Mouse (Mus musculus): ENCODE results near the gene Tdrd3.

Gene Tdrd3

GRCm38 (mm10) chr14:87455630-87456175 is 39.3 kb downstream of the Tdrd3 start:
- DNase-seq = no peak

GRCm38 (mm10) chr14:87459777-87460176 is 43.3 kb downstream of the Tdrd3 start:
- no peak for DNase-seq

- no peak for DNase-seq
Observed at GRCm38 (mm10) chr14:87461543-87461942, 45.1 kb downstream of the Tdrd3 start.

- peak; percentile 67 for DNase-seq
Observed at GRCm38 (mm10) chr14:87463963-87464654, 47.7 kb downstream of the Tdrd3 start.

- no peak for DNase-seq
Observed at GRCm38 (mm10) chr14:87464655-87465054, 48.2 kb downstream of the Tdrd3 start.

GRCm38 (mm10) chr14:87467586-87467985 is 51.1 kb downstream of the Tdrd3 start:
- no peak for DNase-seq

GRCm38 (mm10) chr14:87471521-87471920 is 55.1 kb downstream of the Tdrd3 start:
- no peak for DNase-seq

GRCm38 (mm10) chr14:87472782-87473181 is 56.3 kb downstream of the Tdrd3 start:
- DNase-seq = no peak

- DNase-seq = no peak
Observed at GRCm38 (mm10) chr14:87475721-87476359, 59.4 kb downstream of the Tdrd3 start.

- DNase-seq = no peak
Observed at GRCm38 (mm10) chr14:87478339-87478951, 62.0 kb downstream of the Tdrd3 start.

GRCm38 (mm10) chr14:87485888-87486287 is 69.4 kb downstream of the Tdrd3 start:
- DNase-seq = no peak

GRCm38 (mm10) chr14:87497955-87498594 is 81.6 kb downstream of the Tdrd3 start:
- no peak for DNase-seq

GRCm38 (mm10) chr14:87505924-87506323 is 89.5 kb downstream of the Tdrd3 start:
- no peak for DNase-seq

GRCm38 (mm10) chr14:87515281-87515680 is 98.8 kb downstream of the Tdrd3 start:
- DNase-seq = no peak

GRCm38 (mm10) chr14:87517381-87517780 is 100.9 kb downstream of the Tdrd3 start:
- DNase-seq = no peak

- no peak for DNase-seq
Observed at GRCm38 (mm10) chr14:87531847-87532246, 115.4 kb downstream of the Tdrd3 start.

GRCm38 (mm10) chr14:87537127-87537819 is 120.8 kb downstream of the Tdrd3 start:
- DNase-seq = no peak

GRCm38 (mm10) chr14:87549986-87550385 is 133.5 kb downstream of the Tdrd3 start:
- no peak for DNase-seq

- no peak for DNase-seq
Observed at GRCm38 (mm10) chr14:87552211-87552610, 135.8 kb downstream of the Tdrd3 start.

GRCm38 (mm10) chr14:87563841-87564240 is 147.4 kb downstream of the Tdrd3 start:
- no peak for DNase-seq

- DNase-seq = peak; percentile 46
Observed at GRCm38 (mm10) chr14:87566211-87566610, 149.8 kb downstream of the Tdrd3 start.

GRCm38 (mm10) chr14:87567034-87567461 is 150.6 kb downstream of the Tdrd3 start:
- DNase-seq = peak; percentile 9
